Mouse (Mus musculus) kidney, postnatal 0 days (tissue): ENCODE measurements around the gene Hif1an. TPM values are rescaled to one million over a fixed set of nuclear protein-coding genes. Genes with fewer than 3 reads are reported as not detected.

Experiments used
- ATAC-seq: fragments of 200-750 bp; cut with Nextera tagmentation; replicated peaks from 2 replicates; pipeline ENCODE4 v1.8.0; 2017; ENCODE audit warnings: low read depth, moderate number of reproducible peaks, moderate TSS enrichment, moderate library complexity; ENCODE audit not compliant: low FRiP score
- DNase-seq: peaks from one replicate; pipeline ENCODE4 v3.0.0-alpha.2; 2016; ENCODE audit warnings: low spot score
- H3K27ac ChIP-seq: fragments of 300-500 bp; sonication (generic); 2 replicates; pipeline ENCODE4 v1.5.1; 2014; ENCODE audit warnings: mild to moderate bottlenecking
- H3K27me3 ChIP-seq: fragments of 300-500 bp; sonication (generic); 2 replicates; pipeline ENCODE4 v1.6.1; 2014; ENCODE audit warnings: low read length, mixed read lengths; ENCODE audit not compliant: insufficient read depth
- H3K36me3 ChIP-seq: fragments of 300-500 bp; sonication (generic); 2 replicates; pipeline ENCODE4 v1.6.1; 2014; ENCODE audit warnings: low read length, mixed read lengths; ENCODE audit not compliant: insufficient read depth
- H3K4me1 ChIP-seq: fragments of 300-500 bp; sonication (generic); replicated peaks from 2 replicates; pipeline ENCODE4 v1.6.1; 2014; ENCODE audit warnings: antibody characterized with exemption, low read length, mixed read lengths; ENCODE audit not compliant: insufficient read depth
- H3K4me2 ChIP-seq: fragments of 300-500 bp; sonication (generic); 2 replicates; pipeline ENCODE4 v1.6.1; 2014; ENCODE audit warnings: mild to moderate bottlenecking, low read length, moderate library complexity, mixed read lengths
- H3K4me3 ChIP-seq: fragments of 300-500 bp; sonication (generic); replicated peaks from 2 replicates; pipeline ENCODE4 v1.5.1; 2014; ENCODE audit warnings: low read depth, low read length
- H3K9ac ChIP-seq: fragments of 300-500 bp; sonication (generic); 2 replicates; pipeline ENCODE4 v1.6.1; 2014; ENCODE audit warnings: low read depth, low read length
- H3K9me3 ChIP-seq: fragments of 300-500 bp; sonication (generic); replicated peaks from 2 replicates; pipeline ENCODE4 v1.6.1; 2016; ENCODE audit warnings: low read length, inconsistent platforms, mixed read lengths
- CTCF ChIP-seq: IDR thresholded peaks from 2 replicates; pipeline ENCODE4 v1.5.1; 2016; ENCODE audit warnings: antibody characterized with exemption, low read depth, mild to moderate bottlenecking, moderate library complexity
- whole genome bisulfite sequencing: fragments of 180-500 bp; shearing (Covaris S2); extraction: QIAGEN DNeasy Blood & Tissue Kit; methylation state at CpG from one replicate; pipeline ENCODE4 v1.1.7; 2014; 5-methylcytosine and 5-hydroxymethylcytosine counted together
- polyA plus RNA-seq: library from polyadenylated mRNA; unstranded; fragments of >200 nt; fragmentation: Nextera tagmentation; extraction: Ambion mirVana; gene quantifications from 2 replicates; pipeline ENCODE4 v1.2.1, GENCODE M21; 2015

Gene Hif1an
- polyA plus RNA-seq, 1 experiment from 2014 or later: 16.4 TPM

DNA sequence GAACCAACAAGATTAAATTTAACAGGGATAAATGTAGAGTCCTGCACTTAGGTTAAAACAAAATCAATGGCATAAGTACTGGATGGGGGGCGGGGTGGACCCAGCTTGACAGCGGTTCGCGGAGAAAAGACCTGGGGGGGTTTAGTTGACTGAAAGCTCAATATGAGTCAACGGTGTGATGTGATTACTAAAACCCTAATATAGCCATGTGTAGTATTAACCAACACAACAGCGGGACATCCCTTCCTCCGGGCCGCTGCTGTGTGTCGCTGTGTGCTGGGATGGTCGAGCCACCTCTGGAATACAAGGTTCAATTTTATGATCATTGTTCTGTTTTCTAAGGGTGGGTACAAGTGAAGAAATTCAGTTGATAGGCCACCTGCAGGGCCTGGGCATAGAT is 19.5 kb downstream of the Hif1an start:
- ATAC-seq: no peak
- DNase-seq: no peak

DNA sequence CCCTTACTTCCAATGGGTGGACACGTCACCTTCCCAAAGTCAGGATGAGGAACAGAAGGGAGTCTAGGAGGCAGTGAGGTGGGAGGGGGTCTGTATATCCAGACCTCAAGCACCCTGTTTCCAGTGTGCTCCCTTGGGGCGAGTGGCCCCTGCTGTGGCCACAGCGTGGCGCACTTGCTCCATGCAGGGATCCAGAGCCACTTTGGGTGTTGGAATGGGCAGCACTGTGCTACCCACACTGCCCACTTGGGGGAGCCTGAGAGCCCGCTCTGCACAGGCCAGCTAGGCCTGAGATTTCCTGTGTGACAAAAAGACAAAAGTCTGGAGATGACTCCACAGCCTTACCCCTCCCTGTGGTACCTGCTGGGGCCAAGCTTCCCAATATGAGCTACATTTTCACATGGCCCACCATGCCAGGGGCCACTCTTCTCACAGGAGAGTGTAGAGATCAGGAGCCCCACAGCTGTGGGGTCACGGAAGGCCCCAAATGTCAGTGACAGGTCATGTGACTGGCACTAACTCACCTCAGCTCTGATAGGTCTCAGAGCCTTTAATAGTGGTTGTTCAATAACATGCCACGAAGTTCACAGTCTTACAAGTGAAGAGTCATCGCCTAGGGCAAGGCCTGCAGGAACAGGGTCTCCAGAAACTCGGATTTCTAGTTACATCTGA is 20.1 kb downstream of the Hif1an start:
- Histone ChIP-seq H3K36me3 (no peaks in the 10 kb centered on the region), H3K4me3 (no peak overlapping the region), H3K9me3 (no peaks in the 10 kb centered on the region), H3K27ac (no peak overlapping the region), H3K9ac (no peak overlapping the region), H3K4me2 (no peak overlapping the region), H3K4me1 (no peaks in the 10 kb centered on the region), H3K27me3 (no peaks in the 10 kb centered on the region)
- 29% methylated on average over 9 of the region's 9 CpGs for WGBS
- DNase-seq (peak; percentile 90), ATAC-seq (peak; percentile 72)
- peak; percentile 100 for TF ChIP-seq CTCF

More for the DNA sequence above, 19.5 kb downstream of the Hif1an start:
- Histone ChIP-seq H3K4me3 (no peak overlapping the region), H3K27me3 (no peaks in the 10 kb centered on the region), H3K4me2 (no peak overlapping the region), H3K9me3 (no peaks in the 10 kb centered on the region), H3K4me1 (no peaks in the 10 kb centered on the region), H3K27ac (no peak overlapping the region), H3K36me3 (no peaks in the 10 kb centered on the region), H3K9ac (no peak overlapping the region)
- 84% methylated on average over 10 of the region's 10 CpGs for WGBS
- no peak for TF ChIP-seq CTCF

DNA sequence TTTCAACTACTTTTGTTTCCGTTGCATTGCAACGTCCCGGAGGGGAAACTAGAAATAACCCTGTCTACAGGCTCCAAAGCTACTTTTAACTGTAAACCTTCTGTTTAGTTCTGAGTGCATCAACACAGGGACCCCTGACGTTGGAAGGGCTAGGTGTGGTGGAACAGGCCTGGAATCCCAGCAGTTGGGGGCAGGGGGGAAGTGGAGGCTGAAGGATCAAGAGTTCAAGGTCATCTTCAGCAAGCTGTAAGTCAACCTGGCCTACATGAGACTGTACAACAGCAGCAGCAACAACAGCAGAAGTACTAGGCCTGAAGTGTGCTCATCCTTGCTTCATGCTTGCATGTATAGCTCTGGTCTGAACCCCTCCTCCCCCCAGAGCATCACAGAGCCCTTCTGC is 25.4 kb downstream of the Hif1an start:
- H3K4me2 ChIP-seq: no peak overlapping the region
- no peaks in the 10 kb centered on the region for H3K36me3 ChIP-seq
- 51% methylated on average over 4 of the region's 4 CpGs for WGBS
- ATAC-seq: no peak
- no peak for TF ChIP-seq CTCF
- no peak overlapping the region for H3K4me3 ChIP-seq
- no peak overlapping the region for H3K27ac ChIP-seq
- no peak for DNase-seq
- H3K4me1 ChIP-seq: no peaks in the 10 kb centered on the region
- no peaks in the 10 kb centered on the region for H3K27me3 ChIP-seq
- H3K9me3 ChIP-seq: no peaks in the 10 kb centered on the region
- no peak overlapping the region for H3K9ac ChIP-seq

DNA sequence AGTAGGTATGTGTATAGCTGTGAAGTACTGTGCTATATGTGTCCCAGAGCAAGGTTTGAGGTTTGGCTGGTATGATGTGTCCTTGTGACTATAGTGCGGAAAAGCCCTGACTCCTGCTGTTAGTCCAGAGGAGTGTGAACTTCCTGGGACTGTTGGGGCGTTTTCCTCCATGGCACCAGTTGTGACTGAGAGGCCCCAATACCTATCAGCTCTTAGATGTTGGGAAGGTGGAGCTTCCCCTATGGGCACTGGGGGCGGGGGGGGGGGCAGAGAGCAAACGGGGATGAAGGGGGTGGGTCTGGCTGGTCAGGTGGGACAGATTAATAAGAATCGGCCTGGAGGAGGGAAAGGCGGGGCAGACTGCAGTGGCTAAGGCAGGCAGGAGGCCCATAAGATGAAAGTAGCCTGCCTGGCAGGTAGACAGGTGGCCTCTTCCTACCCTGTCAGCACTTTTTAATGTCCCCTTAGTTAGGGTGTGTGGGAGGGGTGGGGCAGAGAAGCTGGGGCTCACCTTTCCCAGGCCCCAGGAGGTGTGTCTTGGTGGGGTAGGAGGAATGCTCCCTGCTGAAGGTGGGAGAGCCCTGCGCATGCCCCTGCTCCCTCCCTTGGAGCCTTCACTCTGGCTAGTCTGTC is 27.1 kb downstream of the Hif1an start:
- Histone ChIP-seq H3K36me3 (no peaks in the 10 kb centered on the region), H3K27me3 (no peaks in the 10 kb centered on the region), H3K27ac (no peak overlapping the region), H3K4me1 (no peaks in the 10 kb centered on the region), H3K4me3 (no peak overlapping the region), H3K4me2 (no peak overlapping the region), H3K9ac (no peak overlapping the region), H3K9me3 (no peaks in the 10 kb centered on the region)
- ATAC-seq: no peak; the same call in 1 of the 2 replicates
- WGBS: 36% methylated on average over 7 of the region's 7 CpGs
- DNase-seq: no peak
- TF ChIP-seq CTCF: no peak

DNA sequence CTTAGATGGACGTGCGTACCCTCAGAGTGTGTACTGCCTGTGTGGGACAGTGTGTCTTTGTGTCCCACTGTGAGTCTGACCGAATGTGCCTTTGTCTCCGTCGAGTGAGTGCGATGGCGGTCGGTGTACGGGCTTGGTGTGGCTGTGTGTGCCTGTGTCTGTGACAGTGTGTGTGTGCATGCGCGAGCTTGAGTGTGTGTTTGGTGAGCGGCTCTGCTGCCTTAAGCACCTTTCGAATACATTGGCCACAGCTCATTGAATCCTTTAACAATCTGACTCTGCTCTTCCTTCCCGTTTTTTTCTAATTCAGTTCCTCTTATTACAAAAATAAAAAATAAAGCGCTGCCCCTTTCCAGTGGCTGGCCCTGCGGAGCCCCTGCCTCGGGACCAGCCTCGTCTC is 28.3 kb downstream of the Hif1an start:
- no peaks in the 10 kb centered on the region for H3K9me3 ChIP-seq
- no peak for TF ChIP-seq CTCF
- no peaks in the 10 kb centered on the region for H3K4me1 ChIP-seq
- WGBS: 75% methylated on average over 18 of the region's 18 CpGs
- no peak overlapping the region for H3K4me2 ChIP-seq
- no peaks in the 10 kb centered on the region for H3K36me3 ChIP-seq
- no peak overlapping the region for H3K4me3 ChIP-seq
- no peak overlapping the region for H3K27ac ChIP-seq
- DNase-seq (no peak), ATAC-seq (no peak)
- no peaks in the 10 kb centered on the region for H3K27me3 ChIP-seq
- no peak overlapping the region for H3K9ac ChIP-seq

DNA sequence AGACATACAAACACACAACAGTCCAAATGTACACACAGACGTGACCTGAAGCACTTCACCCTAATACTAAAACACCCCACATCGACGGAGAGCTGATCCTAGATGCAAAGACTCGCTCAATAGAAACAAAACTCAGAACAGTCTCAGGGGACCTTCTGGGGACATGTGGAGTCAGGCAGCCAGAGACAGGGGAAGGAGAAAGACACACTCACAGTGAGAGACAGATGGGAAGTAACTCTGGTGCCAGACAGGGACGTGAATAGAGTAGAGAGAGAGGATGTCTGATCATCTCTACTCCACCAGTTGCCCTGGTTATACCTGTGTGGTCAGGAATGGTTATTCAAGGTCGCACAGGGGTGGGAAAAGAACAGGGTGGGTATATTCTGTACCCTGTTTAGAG is 29.0 kb downstream of the Hif1an start:
- Histone ChIP-seq H3K9me3 (no peaks in the 10 kb centered on the region), H3K36me3 (no peaks in the 10 kb centered on the region), H3K4me2 (no peak overlapping the region), H3K9ac (no peak overlapping the region), H3K27ac (no peak overlapping the region), H3K4me3 (no peak overlapping the region), H3K27me3 (no peaks in the 10 kb centered on the region), H3K4me1 (no peaks in the 10 kb centered on the region)
- WGBS: 66% methylated on average over 6 of the region's 6 CpGs
- DNase-seq: no peak
- no peak for ATAC-seq
- TF ChIP-seq CTCF: no peak

DNA sequence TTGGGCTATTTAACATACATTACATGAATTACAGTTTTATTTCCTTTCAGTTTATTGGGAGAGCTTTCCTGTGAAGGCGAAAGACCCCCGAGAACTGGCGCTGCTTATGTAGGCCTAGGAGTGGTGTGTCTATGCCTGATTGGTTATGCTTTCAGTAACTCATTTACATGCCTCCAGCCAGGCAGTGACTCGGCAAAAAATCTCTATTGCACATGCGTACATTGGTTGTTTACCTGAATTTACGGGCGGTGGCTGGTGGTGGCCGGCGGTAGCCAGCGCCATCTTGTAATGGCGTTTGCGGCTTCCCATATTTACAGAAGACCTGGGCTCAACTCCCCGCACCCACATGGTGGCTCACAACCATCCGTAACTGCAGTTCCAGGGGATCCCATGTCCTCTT is 31.5 kb downstream of the Hif1an start:
- WGBS: 92% methylated on average over 14 of the region's 14 CpGs
- H3K4me1 ChIP-seq: no peaks in the 10 kb centered on the region
- H3K4me3 ChIP-seq: no peak overlapping the region
- no peaks in the 10 kb centered on the region for H3K27me3 ChIP-seq
- no peak overlapping the region for H3K4me2 ChIP-seq
- DNase-seq: no peak
- TF ChIP-seq CTCF: no peak
- no peaks in the 10 kb centered on the region for H3K36me3 ChIP-seq
- H3K27ac ChIP-seq: no peak overlapping the region
- no peak for ATAC-seq
- no peaks in the 10 kb centered on the region for H3K9me3 ChIP-seq
- no peak overlapping the region for H3K9ac ChIP-seq
